Mouse (Mus musculus): Measurements from ENCODE around the gene Vmn1r188. TPM values are rescaled to one million over a fixed set of nuclear protein-coding genes. Genes with fewer than 3 reads are reported as not detected.
"Not testable (repeated sequence)": the region's sequence is repeated elsewhere in the genome, so short reads cannot be mapped to it uniquely, and the experiment has no call there.

Gene Vmn1r188
- polyA plus RNA-seq (2014; fragmentation: Nextera tagmentation; extraction: Ambion mirVana), result not detected in 2 replicates

GRCm38 (mm10) chr13:22084140-22084539 lies at the start of gene Vmn1r188:
TSS of gene Vmn1r188 (plus strand) at chr13:22084440.
- not testable (repeated sequence) for H3K4me1 ChIP-seq (replicated peaks; ENCODE audit: control insufficient read depth, insufficient read depth, low read length); H3K4me2 ChIP-seq; H3K27me3 ChIP-seq (replicated peaks; ENCODE audit: control insufficient read depth, insufficient read depth, low read length); H3K27ac ChIP-seq (ENCODE audit: low read depth, low read length); H3K36me3 ChIP-seq (ENCODE audit: control insufficient read depth, insufficient read depth, low read length); H3K4me3 ChIP-seq (ENCODE audit: low read depth, low read length); DNase-seq (ENCODE audit: low spot score); ATAC-seq (replicated peaks; ENCODE audit: low FRiP score); H3K9ac ChIP-seq (ENCODE audit: low read depth, low read length); H3K9me3 ChIP-seq (ENCODE audit: control insufficient read depth, low read length)
- whole genome bisulfite sequencing, result 81% methylated on average over 1 of the region's 1 CpGs

GRCm38 (mm10) chr13:22034443-22035266 lies 49.6 kb upstream of the Vmn1r188 start:
- peak overlapping the region; percentile 94 for H3K27ac ChIP-seq (ENCODE audit: low read depth, low read length)
- H3K4me3 ChIP-seq (ENCODE audit: low read depth, low read length), result peak overlapping the region; percentile 45
- H3K4me1 ChIP-seq (replicated peaks; ENCODE audit: control insufficient read depth, insufficient read depth, low read length), result peaks cover 21% of the 10 kb centered on the region; the same call in 1 of the 2 replicates
- no peaks in the 10 kb centered on the region for H3K27me3 ChIP-seq (replicated peaks; ENCODE audit: control insufficient read depth, insufficient read depth, low read length)
- no peak for DNase-seq (ENCODE audit: low spot score)
- no peaks in the 10 kb centered on the region for H3K9me3 ChIP-seq (ENCODE audit: control insufficient read depth, low read length)
- H3K36me3 ChIP-seq (ENCODE audit: control insufficient read depth, insufficient read depth, low read length), result no peaks in the 10 kb centered on the region
- peak overlapping the region; percentile 80 for H3K4me2 ChIP-seq
- ATAC-seq (replicated peaks; ENCODE audit: low FRiP score), result no peak
- H3K9ac ChIP-seq (ENCODE audit: low read depth, low read length), result peak overlapping the region; percentile 89
- under 1% methylated on average over 10 of the region's 14 CpGs for WGBS

GRCm38 (mm10) chr13:22035267-22036148 lies 48.7 kb upstream of the Vmn1r188 start, which contains the start of the genes Hist1h2ah and Hist1h2bk:
TSS of gene Hist1h2ah (minus strand) at chr13:22035568.
TSS of gene Hist1h2bk (plus strand) at chr13:22035870.
- H3K9me3 ChIP-seq (ENCODE audit: control insufficient read depth, low read length); H3K27me3 ChIP-seq (replicated peaks; ENCODE audit: control insufficient read depth, insufficient read depth, low read length); H3K36me3 ChIP-seq (ENCODE audit: control insufficient read depth, insufficient read depth, low read length): not testable (repeated sequence)
- Histone ChIP-seq H3K27ac (ENCODE audit: low read depth, low read length) (peak within 1 kb of the TSS; percentile 94), H3K4me1 (replicated peaks; ENCODE audit: control insufficient read depth, insufficient read depth, low read length) (peaks cover 20% of the 10 kb centered on the region; the same call in 1 of the 2 replicates), H3K9ac (ENCODE audit: low read depth, low read length) (peak within 1 kb of the TSS; percentile 89), H3K4me3 (ENCODE audit: low read depth, low read length) (peak within 1 kb of the TSS; percentile 45), H3K4me2 (peak within 1 kb of the TSS; percentile 80)
- DNase-seq (ENCODE audit: low spot score), result peak; percentile 82
- WGBS, result under 1% methylated on average over 22 of the region's 69 CpGs
- peak; percentile 91 for ATAC-seq (replicated peaks; ENCODE audit: low FRiP score)

GRCm38 (mm10) chr13:22036149-22036956 lies 47.9 kb upstream of the Vmn1r188 start:
- Histone ChIP-seq H3K4me2 (peak overlapping the region; percentile 60), H3K4me1 (replicated peaks; ENCODE audit: control insufficient read depth, insufficient read depth, low read length) (peaks cover 20% of the 10 kb centered on the region; the same call in 1 of the 2 replicates), H3K9me3 (ENCODE audit: control insufficient read depth, low read length) (no peaks in the 10 kb centered on the region), H3K36me3 (ENCODE audit: control insufficient read depth, insufficient read depth, low read length) (no peaks in the 10 kb centered on the region), H3K9ac (ENCODE audit: low read depth, low read length) (peak overlapping the region; percentile 75), H3K27ac (ENCODE audit: low read depth, low read length) (peak overlapping the region; percentile 94), H3K27me3 (replicated peaks; ENCODE audit: control insufficient read depth, insufficient read depth, low read length) (no peaks in the 10 kb centered on the region), H3K4me3 (ENCODE audit: low read depth, low read length) (peak overlapping the region; percentile 29)
- WGBS, result 2% methylated on average over 20 of the region's 23 CpGs
- DNase-seq (ENCODE audit: low spot score) (peak; percentile 69), ATAC-seq (replicated peaks; ENCODE audit: low FRiP score) (peak; percentile 14)

GRCm38 (mm10) chr13:22036986-22037385 lies 47.3 kb upstream of the Vmn1r188 start:
- WGBS, result 63% methylated on average over 3 of the region's 3 CpGs
- Histone ChIP-seq H3K4me1 (replicated peaks; ENCODE audit: control insufficient read depth, insufficient read depth, low read length) (peaks cover 20% of the 10 kb centered on the region; the same call in 1 of the 2 replicates), H3K4me3 (ENCODE audit: low read depth, low read length) (peak overlapping the region; percentile 29), H3K27ac (ENCODE audit: low read depth, low read length) (peak overlapping the region; percentile 94), H3K27me3 (replicated peaks; ENCODE audit: control insufficient read depth, insufficient read depth, low read length) (no peaks in the 10 kb centered on the region), H3K9me3 (ENCODE audit: control insufficient read depth, low read length) (no peaks in the 10 kb centered on the region), H3K4me2 (peak overlapping the region; percentile 60), H3K9ac (ENCODE audit: low read depth, low read length) (peak overlapping the region; percentile 75), H3K36me3 (ENCODE audit: control insufficient read depth, insufficient read depth, low read length) (no peaks in the 10 kb centered on the region)
- DNase-seq (ENCODE audit: low spot score), result no peak
- no peak for ATAC-seq (replicated peaks; ENCODE audit: low FRiP score)

GRCm38 (mm10) chr13:22037415-22037814 lies 46.8 kb upstream of the Vmn1r188 start:
- H3K9ac ChIP-seq (ENCODE audit: low read depth, low read length), result peak overlapping the region; percentile 48

GRCm38 (mm10) chr13:22039364-22039763 lies 44.9 kb upstream of the Vmn1r188 start:
- ATAC-seq (replicated peaks; ENCODE audit: low FRiP score), result no peak
- Histone ChIP-seq H3K4me3 (ENCODE audit: low read depth, low read length) (peak overlapping the region; percentile 40; the same call in 1 of the 2 replicates), H3K9ac (ENCODE audit: low read depth, low read length) (peak overlapping the region; percentile 73), H3K36me3 (ENCODE audit: control insufficient read depth, insufficient read depth, low read length) (no peaks in the 10 kb centered on the region), H3K9me3 (ENCODE audit: control insufficient read depth, low read length) (no peaks in the 10 kb centered on the region), H3K4me1 (replicated peaks; ENCODE audit: control insufficient read depth, insufficient read depth, low read length) (peaks cover 20% of the 10 kb centered on the region), H3K27ac (ENCODE audit: low read depth, low read length) (peak overlapping the region; percentile 99), H3K27me3 (replicated peaks; ENCODE audit: control insufficient read depth, insufficient read depth, low read length) (no peaks in the 10 kb centered on the region), H3K4me2 (peak overlapping the region; percentile 71)
- DNase-seq (ENCODE audit: low spot score), result no peak
- WGBS, result 65% methylated on average over 5 of the region's 5 CpGs

More at GRCm38 (mm10) chr13:22037415-22037814, 46.8 kb upstream of the Vmn1r188 start:
- Histone ChIP-seq H3K36me3 (ENCODE audit: control insufficient read depth, insufficient read depth, low read length) (no peaks in the 10 kb centered on the region), H3K9me3 (ENCODE audit: control insufficient read depth, low read length) (no peaks in the 10 kb centered on the region), H3K27ac (ENCODE audit: low read depth, low read length) (peak overlapping the region; percentile 94), H3K4me2 (peak overlapping the region; percentile 60), H3K4me3 (ENCODE audit: low read depth, low read length) (no peak overlapping the region), H3K27me3 (replicated peaks; ENCODE audit: control insufficient read depth, insufficient read depth, low read length) (no peaks in the 10 kb centered on the region), H3K4me1 (replicated peaks; ENCODE audit: control insufficient read depth, insufficient read depth, low read length) (peaks cover 20% of the 10 kb centered on the region; the same call in 1 of the 2 replicates)
- 57% methylated on average over 2 of the region's 2 CpGs for WGBS
- ATAC-seq (replicated peaks; ENCODE audit: low FRiP score) (no peak), DNase-seq (ENCODE audit: low spot score) (no peak)
